Mouse (Mus musculus) liver, adult 2 months (tissue): ENCODE results near the gene R3hdm2.
A peak's percentile ranks its signal among the peaks of the same experiment; 100 is the strongest.

Source experiments
- CTCF ChIP-seq: fragments of 200-500 bp; IDR thresholded peaks from 2 replicates; pipeline ENCODE4 v1.5.1; 2011; ENCODE audit warnings: low read depth, low read length, control low read depth
- POLR2A ChIP-seq: fragments of 200-500 bp; IDR thresholded peaks from 2 replicates; pipeline ENCODE4 v1.6.1; 2011; ENCODE audit warnings: low read length, control low read depth; ENCODE audit not compliant: insufficient read depth; ENCODE audit errors: extremely low read depth

GRCm38 (mm10) chr10:127369834-127370820 is 10.0 kb upstream of the R3hdm2 start, which contains the start of gene Inhbc:
- TF ChIP-seq POLR2A: peak; percentile 33; the same call in 1 of the 2 replicates
- TF ChIP-seq CTCF: 0 out of 2 replicates have a peak, but pooled peaks have one; percentile 12
